Mouse (Mus musculus) forebrain, embryonic 16.5 days (tissue): ENCODE measurements around the gene Gmpr. TPM values are rescaled to one million over a fixed set of nuclear protein-coding genes. Genes with fewer than 3 reads are reported as not detected.

Experiments used
- ATAC-seq: fragments of 200-750 bp; cut with Nextera tagmentation; 2 replicates; pipeline ENCODE4 v1.8.0; 2017; ENCODE audit warnings: mild to moderate bottlenecking, moderate library complexity
- H3K27ac ChIP-seq: fragments of 300-500 bp; sonication (generic); 2 replicates; pipeline ENCODE4 v1.5.1; 2014; ENCODE audit warnings: low read length, control low read depth
- H3K27me3 ChIP-seq: fragments of 300-500 bp; sonication (generic); replicated peaks from 2 replicates; pipeline ENCODE4 v1.6.1; 2014; ENCODE audit warnings: low read length; ENCODE audit not compliant: control insufficient read depth, insufficient read depth
- H3K36me3 ChIP-seq: fragments of 300-500 bp; sonication (generic); 2 replicates; pipeline ENCODE4 v1.6.1; 2014; ENCODE audit not compliant: control insufficient read depth, insufficient read depth
- H3K4me1 ChIP-seq: fragments of 300-500 bp; sonication (generic); replicated peaks from 2 replicates; pipeline ENCODE4 v1.6.1; 2014; ENCODE audit warnings: low read length; ENCODE audit not compliant: control insufficient read depth, insufficient read depth
- H3K4me2 ChIP-seq: fragments of 300-500 bp; sonication (generic); 2 replicates; pipeline ENCODE4 v1.6.1; 2014; ENCODE audit warnings: mild to moderate bottlenecking, low read length, control low read depth
- H3K4me3 ChIP-seq: fragments of 300-500 bp; sonication (generic); replicated peaks from 2 replicates; pipeline ENCODE4 v1.5.1; 2014; ENCODE audit warnings: mild to moderate bottlenecking, low read length, control low read depth
- H3K9ac ChIP-seq: fragments of 300-500 bp; sonication (generic); replicated peaks from 2 replicates; pipeline ENCODE4 v1.6.1; 2014; ENCODE audit warnings: low read depth, low read length, control low read depth
- H3K9me3 ChIP-seq: fragments of 300-500 bp; sonication (generic); 2 replicates; pipeline ENCODE4 v1.6.1; 2016; ENCODE audit warnings: low read length; ENCODE audit not compliant: control insufficient read depth
- WGBS: fragments of 180-500 bp; shearing (Covaris S2); extraction: QIAGEN DNeasy Blood & Tissue Kit; methylation state at CpG from one replicate; pipeline ENCODE4 v1.1.7; 2014; 5-methylcytosine and 5-hydroxymethylcytosine counted together
- polyA plus RNA-seq: library from polyadenylated mRNA; unstranded; fragments of >200 nt; fragmentation: Nextera tagmentation; extraction: Ambion mirVana; gene quantifications from 2 replicates; pipeline ENCODE4 v1.2.1, GENCODE M21; 2015

Gmpr gene
- 20.3 and 25.9 TPM in 2 replicates for polyA plus RNA-seq

GRCm38 (mm10) chr13:45507274-45508229 is at the start of gene Gmpr:
TSS of gene Gmpr (plus strand) at chr13:45507444.
- ATAC-seq = peak; percentile 89
- no peaks in the 10 kb centered on the region for H3K36me3 ChIP-seq
- peak within 1 kb of the TSS; percentile 77 for H3K9ac ChIP-seq
- H3K4me1 ChIP-seq = peaks cover 12% of the 10 kb centered on the region
- 2% methylated on average over 62 of the region's 63 CpGs for WGBS
- no peaks in the 10 kb centered on the region for H3K9me3 ChIP-seq
- H3K4me2 ChIP-seq = peak within 1 kb of the TSS; percentile 95
- H3K27ac ChIP-seq = peak within 1 kb of the TSS; percentile 52
- peak within 1 kb of the TSS; percentile 69 for H3K4me3 ChIP-seq
- 0 out of 2 replicates have a peak, but pooled peaks cover 2% of the 10 kb centered on the region for H3K27me3 ChIP-seq

- no peak overlapping the region for H3K4me2 ChIP-seq
- H3K9ac ChIP-seq = no peak overlapping the region
- H3K27me3 ChIP-seq = no peaks in the 10 kb centered on the region
- no peaks in the 10 kb centered on the region for H3K36me3 ChIP-seq
- H3K27ac ChIP-seq = no peak overlapping the region
- H3K4me1 ChIP-seq = peaks cover 9% of the 10 kb centered on the region
- WGBS = 74% methylated on average over 7 of the region's 7 CpGs
- ATAC-seq = no peak
- no peaks in the 10 kb centered on the region for H3K9me3 ChIP-seq
- no peak overlapping the region for H3K4me3 ChIP-seq
Measured at GRCm38 (mm10) chr13:45457459-45457858, 49.8 kb upstream of the Gmpr start.

DNA sequence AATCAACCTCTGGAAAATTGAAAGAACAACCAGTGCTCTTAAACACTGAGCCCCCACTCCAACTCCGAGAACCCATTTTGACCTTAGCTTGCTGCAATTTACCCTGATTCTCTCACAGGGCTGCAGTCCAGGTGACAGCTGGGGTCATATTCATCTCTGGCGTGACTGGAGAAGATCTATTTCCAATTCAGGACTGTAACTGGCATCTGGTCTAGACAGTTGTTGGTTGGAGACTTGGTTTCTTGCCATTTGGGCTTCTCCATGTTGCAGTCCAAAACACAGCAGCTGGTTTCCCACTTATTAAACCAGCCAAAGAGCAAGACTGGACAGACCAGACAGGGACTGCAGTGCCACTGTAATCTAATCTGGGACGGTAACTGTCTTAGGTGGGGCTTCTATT is 47.1 kb upstream of the Gmpr start:
- no peak for ATAC-seq
- Histone ChIP-seq H3K27ac (no peak overlapping the region), H3K9me3 (no peaks in the 10 kb centered on the region), H3K9ac (no peak overlapping the region), H3K36me3 (no peaks in the 10 kb centered on the region), H3K4me3 (no peak overlapping the region), H3K4me2 (no peak overlapping the region), H3K27me3 (no peaks in the 10 kb centered on the region), H3K4me1 (peaks cover 3% of the 10 kb centered on the region)
- 87% methylated on average over 3 of the region's 3 CpGs for WGBS

DNA sequence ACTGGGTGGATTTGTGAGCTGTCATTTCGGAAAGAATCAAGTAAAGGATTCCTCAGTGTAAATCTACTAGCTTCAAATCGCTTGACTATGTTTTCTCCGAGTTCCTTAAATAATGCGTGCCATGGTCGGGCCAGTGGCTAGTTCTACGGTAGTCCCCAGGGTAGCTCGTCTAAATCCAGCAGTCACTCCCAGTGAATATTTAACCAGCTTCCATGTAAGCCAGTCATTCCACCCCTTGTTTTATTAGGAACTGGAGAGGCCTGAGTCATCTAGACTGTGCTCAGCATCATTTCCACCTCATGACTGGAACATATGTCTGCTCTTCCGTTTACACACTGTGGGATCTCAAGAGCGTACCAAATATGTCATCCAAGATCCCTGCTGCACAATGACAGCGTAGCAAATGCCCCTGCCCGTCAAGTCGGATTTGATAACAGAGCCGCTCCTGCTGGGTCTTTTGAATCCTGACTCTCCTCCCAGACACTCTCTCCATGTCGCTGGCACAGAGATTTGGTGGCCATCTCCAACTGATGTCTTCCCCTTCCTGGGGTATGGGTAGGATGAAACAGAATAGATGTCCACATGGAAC is 45.8 kb upstream of the Gmpr start:
- peaks cover 7% of the 10 kb centered on the region; the same call in 1 of the 2 replicates for H3K4me1 ChIP-seq
- H3K36me3 ChIP-seq = no peaks in the 10 kb centered on the region
- no peaks in the 10 kb centered on the region for H3K9me3 ChIP-seq
- no peak overlapping the region for H3K9ac ChIP-seq
- no peak overlapping the region for H3K27ac ChIP-seq
- no peak for ATAC-seq
- H3K27me3 ChIP-seq = no peaks in the 10 kb centered on the region
- H3K4me2 ChIP-seq = no peak overlapping the region
- no peak overlapping the region for H3K4me3 ChIP-seq
- WGBS = 88% methylated on average over 14 of the region's 14 CpGs

DNA sequence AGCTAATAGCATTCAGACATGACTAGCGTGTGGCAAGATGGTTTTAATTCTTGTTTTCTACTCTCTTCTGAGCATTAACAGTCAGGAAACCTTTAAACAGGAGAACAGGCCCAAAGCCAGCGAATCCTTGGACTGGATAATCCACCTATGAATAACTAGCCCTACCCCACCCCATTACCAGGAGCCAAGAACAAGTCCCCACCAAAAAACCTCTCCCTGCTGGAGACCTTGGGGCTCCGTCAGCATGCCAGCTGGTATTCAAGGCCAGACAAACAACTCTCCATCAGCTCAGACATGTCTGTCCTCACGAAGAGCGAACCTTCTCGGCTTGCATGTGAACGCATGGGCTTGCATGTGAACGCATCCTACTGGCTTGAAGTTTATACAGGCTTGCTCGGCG is 41.6 kb upstream of the Gmpr start:
- Histone ChIP-seq H3K4me3 (no peak overlapping the region), H3K9me3 (no peaks in the 10 kb centered on the region), H3K27me3 (peaks cover 3% of the 10 kb centered on the region; the same call in 1 of the 2 replicates), H3K4me1 (peaks cover 12% of the 10 kb centered on the region; the same call in 1 of the 2 replicates), H3K9ac (no peak overlapping the region), H3K27ac (no peak overlapping the region), H3K36me3 (no peaks in the 10 kb centered on the region), H3K4me2 (peak overlapping the region; percentile 15; the same call in 1 of the 2 replicates)
- ATAC-seq = peak; percentile 45; the same call in 1 of the 2 replicates
- 35% methylated on average over 10 of the region's 10 CpGs for WGBS

DNA sequence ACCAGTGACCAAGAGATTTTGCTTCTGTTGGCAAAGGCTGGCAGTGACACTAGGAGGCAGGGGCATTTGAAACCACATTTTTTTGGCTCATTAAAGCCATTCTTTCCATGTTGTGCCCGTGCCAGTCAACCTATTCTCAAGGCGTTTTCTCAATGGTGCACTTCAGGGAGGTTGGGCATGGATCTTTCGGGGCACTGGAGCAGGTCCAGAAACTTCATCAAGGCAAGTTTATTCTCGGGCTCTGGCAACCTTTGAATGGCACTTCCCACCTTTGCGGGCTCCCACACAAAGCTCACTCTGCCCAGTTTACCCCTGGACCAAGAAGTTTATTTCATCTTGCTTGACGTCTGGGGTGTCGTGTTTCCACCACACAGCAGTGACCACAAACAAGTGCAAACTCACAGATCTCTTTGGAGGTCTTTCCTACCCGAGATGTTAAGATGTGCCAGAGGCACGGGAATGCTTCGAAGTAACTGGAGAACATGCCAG is 41.2 kb upstream of the Gmpr start:
- no peak overlapping the region for H3K27ac ChIP-seq
- no peak overlapping the region for H3K9ac ChIP-seq
- peaks cover 12% of the 10 kb centered on the region; the same call in 1 of the 2 replicates for H3K4me1 ChIP-seq
- no peak overlapping the region for H3K4me3 ChIP-seq
- peak; percentile 81 for ATAC-seq
- 20% methylated on average over 10 of the region's 10 CpGs for WGBS
- peaks cover 3% of the 10 kb centered on the region; the same call in 1 of the 2 replicates for H3K27me3 ChIP-seq
- no peaks in the 10 kb centered on the region for H3K36me3 ChIP-seq
- H3K4me2 ChIP-seq = no peak overlapping the region; the same call in 1 of the 2 replicates
- H3K9me3 ChIP-seq = no peaks in the 10 kb centered on the region

GRCm38 (mm10) chr13:45468751-45469150 is 38.5 kb upstream of the Gmpr start:
- peaks cover 7% of the 10 kb centered on the region; the same call in 1 of the 2 replicates for H3K27me3 ChIP-seq
- no peaks in the 10 kb centered on the region for H3K36me3 ChIP-seq
- H3K4me3 ChIP-seq = no peak overlapping the region
- ATAC-seq = no peak
- no peaks in the 10 kb centered on the region for H3K9me3 ChIP-seq
- 87% methylated on average over 5 of the region's 5 CpGs for WGBS
- no peak overlapping the region for H3K9ac ChIP-seq
- no peak overlapping the region for H3K27ac ChIP-seq
- H3K4me1 ChIP-seq = peaks cover 12% of the 10 kb centered on the region; the same call in 1 of the 2 replicates
- H3K4me2 ChIP-seq = no peak overlapping the region

GRCm38 (mm10) chr13:45469481-45470301 is 37.6 kb upstream of the Gmpr start:
- H3K9ac ChIP-seq = no peak overlapping the region
- no peak for ATAC-seq

More at GRCm38 (mm10) chr13:45469481-45470301, 37.6 kb upstream of the Gmpr start:
- peaks cover 13% of the 10 kb centered on the region; the same call in 1 of the 2 replicates for H3K27me3 ChIP-seq
- no peak overlapping the region for H3K27ac ChIP-seq
- H3K9me3 ChIP-seq = no peaks in the 10 kb centered on the region
- WGBS = 29% methylated on average over 19 of the region's 19 CpGs
- H3K4me2 ChIP-seq = no peak overlapping the region
- no peak overlapping the region for H3K4me3 ChIP-seq
- H3K36me3 ChIP-seq = no peaks in the 10 kb centered on the region
- peaks cover 12% of the 10 kb centered on the region; the same call in 1 of the 2 replicates for H3K4me1 ChIP-seq
